Mouse (Mus musculus) naive thymus-derived CD4-positive, alpha-beta T cell, adult 5 months (primary cell): ENCODE measurements around the gene Cdh15. TPM values are rescaled to one million over a fixed set of nuclear protein-coding genes. Genes with fewer than 3 reads are reported as not detected.

Experiments
- polyA plus RNA-seq: library from polyadenylated mRNA; unstranded; fragments of 100-300 nt; shearing (Covaris generic); gene quantifications from one replicate; pipeline ENCODE4 v1.2.1, GENCODE M21; 2017

Gene Cdh15
- not detected for polyA plus RNA-seq

DNA sequence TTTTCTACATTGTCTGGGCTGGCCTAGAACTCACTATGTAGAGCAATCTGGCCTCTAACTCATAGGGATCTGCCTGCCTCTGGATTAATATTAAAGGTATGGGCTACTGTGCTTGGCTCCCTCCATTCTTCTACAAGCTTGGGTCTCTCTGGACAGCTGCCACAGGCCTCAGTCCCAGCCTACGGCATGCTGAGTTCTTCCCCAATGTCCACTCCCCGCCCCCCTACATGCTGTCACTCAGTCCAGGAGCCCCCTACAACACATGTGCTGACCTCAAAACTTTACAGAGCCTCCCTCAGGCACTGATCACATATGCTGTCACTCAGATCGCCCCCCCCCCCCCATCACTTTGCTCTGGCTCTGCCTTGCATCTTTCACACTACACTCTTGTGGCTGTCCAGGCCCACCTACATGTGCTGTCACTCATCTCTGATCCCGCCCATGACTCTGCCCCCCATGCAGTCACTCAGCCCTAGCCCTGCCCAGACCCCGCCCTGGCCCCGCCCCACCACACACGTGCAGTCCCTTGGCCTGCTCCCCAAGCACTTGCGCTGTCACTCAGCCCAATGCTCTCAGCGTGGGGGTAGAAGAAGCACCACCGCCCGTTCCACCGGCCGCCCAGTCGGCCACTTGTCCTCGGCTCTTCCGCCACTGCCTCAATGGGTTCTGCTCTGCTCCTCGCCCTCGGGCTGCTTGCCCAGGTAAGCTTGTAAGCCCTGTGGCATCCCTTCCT, at the start of gene Cdh15:
Gene Cdh15 (plus strand): TSS at position 138 of the 733 bp plus-strand sequence.

Other genes starting within 250 kb of the Cdh15 start
- 8.7 TPM for gene Galns, start 236.5 kb upstream of the Cdh15 start, polyA plus RNA-seq
- gene Trappc2l, start 236.3 kb upstream of the Cdh15 start, polyA plus RNA-seq = 34.3 TPM
- not detected for gene Pabpn1l, start 225.2 kb upstream of the Cdh15 start, polyA plus RNA-seq
- not detected for gene Cbfa2t3, start 148.9 kb upstream of the Cdh15 start, polyA plus RNA-seq
- gene Acsf3, start 72.5 kb upstream of the Cdh15 start, polyA plus RNA-seq = 3.6 TPM
- 413 TPM for gene Ankrd11, start 194.3 kb downstream of the Cdh15 start, polyA plus RNA-seq
- gene Spg7, start 215.0 kb downstream of the Cdh15 start, polyA plus RNA-seq = 96.0 TPM